Mouse (Mus musculus) kidney, postnatal 10 days (tissue): ENCODE data around the gene Zdhhc18.
"Not testable (repeated sequence)": the region's sequence is repeated elsewhere in the genome, so short reads cannot be mapped to it uniquely, and the experiment has no call there.

ENCODE experiments used
- DNase-seq: peaks from one replicate; pipeline ENCODE4 v3.0.0; 2021; ENCODE audit warnings: mixed read lengths

Zdhhc18 gene

GRCm38 (mm10) chr4:133662945-133663344 is 13.0 kb upstream of the Zdhhc18 start:
- DNase-seq = no peak

- no peak for DNase-seq
Measured at GRCm38 (mm10) chr4:133662421-133662820, 12.5 kb upstream of the Zdhhc18 start.

GRCm38 (mm10) chr4:133660193-133661155 is 10.5 kb upstream of the Zdhhc18 start:
- DNase-seq = peak; percentile 92

GRCm38 (mm10) chr4:133659497-133660192 is 9.7 kb upstream of the Zdhhc18 start:
- peak; percentile 79 for DNase-seq

GRCm38 (mm10) chr4:133658729-133659128 is 8.8 kb upstream of the Zdhhc18 start:
- no peak for DNase-seq

GRCm38 (mm10) chr4:133657829-133658458 is 8.0 kb upstream of the Zdhhc18 start:
- DNase-seq = no peak

GRCm38 (mm10) chr4:133656997-133657396 is 7.0 kb upstream of the Zdhhc18 start:
- DNase-seq = no peak

GRCm38 (mm10) chr4:133656294-133656693 is 6.3 kb upstream of the Zdhhc18 start:
- DNase-seq = peak; percentile 59

- not testable (repeated sequence) for DNase-seq
Measured at GRCm38 (mm10) chr4:133654070-133654469, 4.1 kb upstream of the Zdhhc18 start.

GRCm38 (mm10) chr4:133652746-133653145 is 2.8 kb upstream of the Zdhhc18 start:
- DNase-seq = no peak

- DNase-seq = no peak
Measured at GRCm38 (mm10) chr4:133651986-133652385, 2.0 kb upstream of the Zdhhc18 start.

GRCm38 (mm10) chr4:133651445-133651844 is 1.5 kb upstream of the Zdhhc18 start:
- DNase-seq = no peak

GRCm38 (mm10) chr4:133649464-133649863 is 490 bp downstream of the Zdhhc18 start:
- DNase-seq = not testable (repeated sequence)

GRCm38 (mm10) chr4:133645680-133646079 is 4.3 kb downstream of the Zdhhc18 start:
- no peak for DNase-seq

- no peak for DNase-seq
Measured at GRCm38 (mm10) chr4:133645195-133645594, 4.8 kb downstream of the Zdhhc18 start.

- DNase-seq = no peak
Measured at GRCm38 (mm10) chr4:133634043-133634410, 15.9 kb downstream of the Zdhhc18 start.

GRCm38 (mm10) chr4:133633332-133634042 is 16.5 kb downstream of the Zdhhc18 start:
- DNase-seq = peak; percentile 93

- DNase-seq = peak; percentile 67
Measured at GRCm38 (mm10) chr4:133632483-133633327, 17.2 kb downstream of the Zdhhc18 start.

- peak; percentile 39 for DNase-seq
Measured at GRCm38 (mm10) chr4:133631769-133632411, 18.1 kb downstream of the Zdhhc18 start.

GRCm38 (mm10) chr4:133631071-133631768 is 18.7 kb downstream of the Zdhhc18 start:
- peak; percentile 30 for DNase-seq
